Mouse (Mus musculus) granulocyte monocyte progenitor cell, adult 5-6 weeks (primary cell): ENCODE measurements around the gene Cln6. TPM values are rescaled to one million over a fixed set of nuclear protein-coding genes. Genes with fewer than 3 reads are reported as not detected.
A peak's percentile ranks its signal among the peaks of the same experiment; 100 is the strongest.
"Not testable (repeated sequence)": the region's sequence is repeated elsewhere in the genome, so short reads cannot be mapped to it uniquely, and the experiment has no call there.

Experiments
- ATAC-seq: replicated peaks from 2 replicates; pipeline ENCODE4 v1.8.0; 2016; ENCODE audit warnings: mild to moderate bottlenecking, moderate TSS enrichment, inconsistent platforms; ENCODE audit not compliant: poor library complexity, severe bottlenecking
- total RNA-seq, 2 experiments: library from RNA; stranded (forward) in 1 of 2; stranded (reverse) in 1 of 2; fragments of 200-712, 200-1000 nt in 1 of 2; fragments of >200 nt in 1 of 2; fragmentation: Nextera tagmentation in 1 of 2; gene quantifications; 2 replicates each; pipeline ENCODE4 v1.2.3; 2014 to 2017

Cln6 gene
- total RNA-seq (2014; fragmentation: Nextera tagmentation) (61.8 and 79.0 TPM in 2 replicates), total RNA-seq (2017) (17.0 and 20.7 TPM in 2 replicates)

GRCm38 (mm10) chr9:62838506-62839171 lies at the start of gene Cln6:
Cln6 (plus strand) TSS chr9:62838785.
- peak; percentile 97 for ATAC-seq

- ATAC-seq: no peak
Observed at GRCm38 (mm10) chr9:62789856-62790255, 48.7 kb upstream of the Cln6 start.

GRCm38 (mm10) chr9:62799218-62799617 lies 39.4 kb upstream of the Cln6 start:
- not testable (repeated sequence) for ATAC-seq

GRCm38 (mm10) chr9:62810095-62810494 lies 28.5 kb upstream of the Cln6 start:
- ATAC-seq: no peak

- ATAC-seq: peak; percentile 41
Observed at GRCm38 (mm10) chr9:62810543-62811515, 27.8 kb upstream of the Cln6 start.

GRCm38 (mm10) chr9:62811516-62812121 lies 27.0 kb upstream of the Cln6 start, which contains the start of gene Fem1b:
Fem1b (minus strand) TSS chr9:62811934.
- ATAC-seq: peak; percentile 92

- ATAC-seq: no peak
Observed at GRCm38 (mm10) chr9:62812216-62813049, 26.2 kb upstream of the Cln6 start.

- no peak for ATAC-seq
Observed at GRCm38 (mm10) chr9:62814751-62815150, 23.8 kb upstream of the Cln6 start.

GRCm38 (mm10) chr9:62816323-62817098 lies 22.1 kb upstream of the Cln6 start:
- ATAC-seq: no peak

- ATAC-seq: peak; percentile 33; the same call in 1 of the 2 replicates
Observed at GRCm38 (mm10) chr9:62817099-62817571, 21.4 kb upstream of the Cln6 start.

GRCm38 (mm10) chr9:62817828-62818614 lies 20.6 kb upstream of the Cln6 start:
- no peak for ATAC-seq

- ATAC-seq: no peak
Observed at GRCm38 (mm10) chr9:62819494-62819893, 19.1 kb upstream of the Cln6 start.

- not testable (repeated sequence) for ATAC-seq
Observed at GRCm38 (mm10) chr9:62819910-62820309, 18.7 kb upstream of the Cln6 start.

GRCm38 (mm10) chr9:62820829-62821228 lies 17.8 kb upstream of the Cln6 start:
- no peak for ATAC-seq

- no peak for ATAC-seq
Observed at GRCm38 (mm10) chr9:62821811-62822210, 16.8 kb upstream of the Cln6 start.

- ATAC-seq: no peak
Observed at GRCm38 (mm10) chr9:62825791-62826393, 12.7 kb upstream of the Cln6 start.

- ATAC-seq: no peak
Observed at GRCm38 (mm10) chr9:62826456-62826855, 12.1 kb upstream of the Cln6 start.
